Mouse (Mus musculus) forebrain, embryonic 11.5 days (tissue): ENCODE data around the gene Harbi1. TPM values are rescaled to one million over a fixed set of nuclear protein-coding genes. Genes with fewer than 3 reads are reported as not detected.

Experiments used
- ATAC-seq: fragments of 200-750 bp; cut with Nextera tagmentation; replicated peaks from 2 replicates; pipeline ENCODE4 v1.8.0; 2017; ENCODE audit warnings: moderate TSS enrichment; ENCODE audit not compliant: low FRiP score
- DNase-seq: peaks from one replicate; pipeline ENCODE4 v3.0.0-alpha.2; 2017; ENCODE audit warnings: low spot score
- H3K27ac ChIP-seq: fragments of 300-500 bp; sonication (generic); 2 replicates; pipeline ENCODE4 v1.5.1; 2014; ENCODE audit warnings: low read depth, low read length
- H3K27me3 ChIP-seq: fragments of 300-500 bp; sonication (generic); 2 replicates; pipeline ENCODE4 v1.6.1; 2014; ENCODE audit warnings: mild to moderate bottlenecking, low read length, mixed read lengths; ENCODE audit not compliant: control insufficient read depth, insufficient read depth
- H3K36me3 ChIP-seq: fragments of 300-500 bp; sonication (generic); 2 replicates; pipeline ENCODE4 v1.6.1; 2014; ENCODE audit warnings: mild to moderate bottlenecking, low read length, moderate library complexity, mixed read lengths; ENCODE audit not compliant: control insufficient read depth, insufficient read depth
- H3K4me1 ChIP-seq: fragments of 300-500 bp; sonication (generic); replicated peaks from 2 replicates; pipeline ENCODE4 v1.6.1; 2014; ENCODE audit warnings: low read length, mixed read lengths; ENCODE audit not compliant: control insufficient read depth, insufficient read depth
- H3K4me2 ChIP-seq: fragments of 300-500 bp; sonication (generic); 2 replicates; pipeline ENCODE4 v1.6.1; 2014; ENCODE audit warnings: low read depth, mild to moderate bottlenecking, low read length, moderate library complexity, mixed read lengths; ENCODE audit not compliant: severe bottlenecking
- H3K4me3 ChIP-seq: fragments of 300-500 bp; sonication (generic); 2 replicates; pipeline ENCODE4 v1.5.1; 2014; ENCODE audit warnings: low read depth, low read length
- H3K9ac ChIP-seq: fragments of 300-500 bp; sonication (generic); 2 replicates; pipeline ENCODE4 v1.6.1; 2014; ENCODE audit warnings: low read length
- H3K9me3 ChIP-seq: fragments of 300-500 bp; sonication (generic); 2 replicates; pipeline ENCODE4 v1.6.1; 2016; ENCODE audit warnings: low read length, mixed read lengths; ENCODE audit not compliant: control insufficient read depth
- WGBS: fragments of 180-500 bp; shearing (Covaris S2); extraction: QIAGEN DNeasy Blood & Tissue Kit; methylation state at CpG from one replicate; pipeline ENCODE4 v1.1.7; 2014; 5-methylcytosine and 5-hydroxymethylcytosine counted together
- polyA plus RNA-seq: library from polyadenylated mRNA; unstranded; fragments of >200 nt; fragmentation: Nextera tagmentation; extraction: Ambion mirVana; gene quantifications from 2 replicates; pipeline ENCODE4 v1.2.1, GENCODE M21; 2014

Gene Harbi1
- polyA plus RNA-seq, 1 experiment from 2014 or later = 20.2 TPM

- DNase-seq (no peak), ATAC-seq (no peak)
- Histone ChIP-seq H3K27me3 (no peaks in the 10 kb centered on the region), H3K4me2 (no peak overlapping the region), H3K4me3 (no peak overlapping the region), H3K36me3 (no peaks in the 10 kb centered on the region), H3K27ac (no peak overlapping the region), H3K4me1 (no peaks in the 10 kb centered on the region), H3K9ac (no peak overlapping the region), H3K9me3 (no peaks in the 10 kb centered on the region)
- 94% methylated on average over 5 of the region's 5 CpGs for WGBS
Observed at GRCm38 (mm10) chr2:91674895-91675294, 35.8 kb upstream of the Harbi1 start.

DNA sequence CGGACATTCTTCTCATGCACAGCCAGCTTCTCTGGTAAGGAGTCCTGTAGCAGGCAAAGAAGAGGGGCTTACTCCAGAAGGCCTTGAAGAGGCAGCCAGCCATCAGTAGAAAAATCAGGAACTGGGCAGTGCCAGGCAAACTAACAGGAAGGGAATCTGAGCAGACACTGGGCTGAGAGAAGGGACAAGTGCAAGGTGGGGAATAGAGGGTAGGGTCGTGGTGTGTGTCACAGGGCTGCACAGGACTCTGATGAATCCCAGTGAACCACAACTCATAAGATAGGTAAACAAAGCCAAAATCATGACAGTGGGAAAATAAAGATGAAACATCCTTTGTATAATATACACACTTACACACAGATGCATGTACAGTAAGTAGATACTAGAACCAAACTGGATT, 34.2 kb upstream of the Harbi1 start:
- no peaks in the 10 kb centered on the region for H3K9me3 ChIP-seq
- no peaks in the 10 kb centered on the region for H3K4me1 ChIP-seq
- ATAC-seq = no peak
- WGBS = 94% methylated on average over 2 of the region's 2 CpGs
- DNase-seq = no peak
- no peaks in the 10 kb centered on the region for H3K27me3 ChIP-seq
- no peak overlapping the region for H3K4me3 ChIP-seq
- no peak overlapping the region for H3K9ac ChIP-seq
- H3K36me3 ChIP-seq = no peaks in the 10 kb centered on the region
- H3K27ac ChIP-seq = no peak overlapping the region
- H3K4me2 ChIP-seq = no peak overlapping the region

- Histone ChIP-seq H3K9me3 (no peaks in the 10 kb centered on the region), H3K27ac (no peak overlapping the region), H3K4me3 (no peak overlapping the region), H3K9ac (no peak overlapping the region), H3K36me3 (no peaks in the 10 kb centered on the region), H3K27me3 (no peaks in the 10 kb centered on the region), H3K4me1 (no peaks in the 10 kb centered on the region), H3K4me2 (no peak overlapping the region)
- ATAC-seq (no peak), DNase-seq (no peak)
Observed at GRCm38 (mm10) chr2:91676961-91677360, 33.7 kb upstream of the Harbi1 start.

DNA sequence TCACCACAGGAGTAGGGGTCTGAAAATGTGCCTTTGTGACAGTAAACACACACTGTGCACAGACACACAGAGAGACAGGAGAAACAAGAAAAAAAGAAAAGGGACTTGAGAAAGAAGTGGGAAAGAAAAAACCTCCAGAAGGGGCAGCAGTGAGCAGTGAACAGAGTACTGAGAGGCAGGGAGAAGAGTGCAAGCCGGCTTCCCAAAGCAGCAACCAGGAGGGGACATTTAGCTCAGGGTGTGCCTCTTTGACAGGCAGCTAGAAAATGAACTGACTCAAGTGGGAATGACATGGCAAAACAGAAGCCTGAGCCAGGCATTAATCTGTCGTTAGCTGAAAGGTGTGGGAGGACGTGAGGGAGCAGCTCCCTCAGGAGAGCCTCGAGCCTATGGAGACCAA, 27.8 kb upstream of the Harbi1 start:
- H3K9me3 ChIP-seq = no peaks in the 10 kb centered on the region
- H3K4me1 ChIP-seq = no peaks in the 10 kb centered on the region
- no peaks in the 10 kb centered on the region for H3K27me3 ChIP-seq
- no peak overlapping the region for H3K4me2 ChIP-seq
- ATAC-seq (no peak), DNase-seq (no peak)
- H3K9ac ChIP-seq = no peak overlapping the region
- H3K4me3 ChIP-seq = no peak overlapping the region
- WGBS = 58% methylated on average over 4 of the region's 4 CpGs
- no peak overlapping the region for H3K27ac ChIP-seq
- no peaks in the 10 kb centered on the region for H3K36me3 ChIP-seq

- Histone ChIP-seq H3K36me3 (no peaks in the 10 kb centered on the region), H3K4me2 (no peak overlapping the region), H3K9ac (no peak overlapping the region), H3K9me3 (no peaks in the 10 kb centered on the region), H3K27me3 (no peaks in the 10 kb centered on the region), H3K4me1 (no peaks in the 10 kb centered on the region), H3K4me3 (no peak overlapping the region), H3K27ac (no peak overlapping the region)
- ATAC-seq (no peak), DNase-seq (no peak)
- WGBS = 83% methylated on average over 8 of the region's 8 CpGs
Observed at GRCm38 (mm10) chr2:91683919-91684318, 26.7 kb upstream of the Harbi1 start.

GRCm38 (mm10) chr2:91689452-91689851, 21.2 kb upstream of the Harbi1 start:
- H3K9me3 ChIP-seq = no peaks in the 10 kb centered on the region
- H3K4me3 ChIP-seq = no peak overlapping the region
- no peaks in the 10 kb centered on the region for H3K27me3 ChIP-seq
- ATAC-seq = no peak
- no peaks in the 10 kb centered on the region for H3K4me1 ChIP-seq
- WGBS = 88% methylated on average over 7 of the region's 7 CpGs
- H3K4me2 ChIP-seq = no peak overlapping the region
- no peak overlapping the region for H3K27ac ChIP-seq
- no peak for DNase-seq
- no peaks in the 10 kb centered on the region for H3K36me3 ChIP-seq
- H3K9ac ChIP-seq = no peak overlapping the region

DNA sequence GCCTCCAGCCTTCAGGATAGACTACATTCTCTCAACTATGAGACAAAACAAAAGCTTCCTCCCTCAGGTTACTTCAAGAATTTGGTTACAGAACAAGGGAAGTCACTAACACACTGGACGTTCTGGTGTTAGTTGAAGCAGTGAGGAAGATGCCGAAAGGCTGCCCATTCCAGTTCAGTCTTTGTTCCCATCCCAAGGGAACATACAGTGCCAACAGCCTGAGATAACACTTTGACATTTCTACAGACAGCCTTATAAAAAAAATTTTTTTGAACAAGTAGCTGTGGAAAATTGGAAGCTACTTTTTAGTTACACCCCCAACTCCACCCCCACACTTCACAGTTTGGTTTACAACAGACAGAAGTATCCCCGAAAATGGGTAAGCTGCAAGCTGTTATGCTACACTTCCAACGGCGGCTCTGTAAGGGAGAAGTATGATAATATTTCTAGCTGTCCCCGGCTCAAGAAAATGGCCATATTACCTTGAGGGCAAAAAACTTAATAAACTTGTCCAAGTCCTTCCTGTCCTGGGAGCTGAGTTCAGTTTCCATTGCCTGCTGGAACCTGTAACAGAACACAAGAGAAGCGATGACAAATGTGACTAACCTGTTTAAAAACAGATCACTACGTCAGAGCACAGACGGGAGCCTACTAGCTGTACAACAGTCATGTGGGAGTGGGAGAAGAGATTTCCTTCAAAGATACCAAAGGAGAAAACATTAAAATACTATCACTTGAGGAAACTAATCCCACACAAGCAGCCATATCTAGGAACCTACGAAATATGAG, 15.0 kb upstream of the Harbi1 start:
- no peak for DNase-seq
- H3K9me3 ChIP-seq = no peaks in the 10 kb centered on the region
- no peak for ATAC-seq
- no peak overlapping the region for H3K27ac ChIP-seq
- no peaks in the 10 kb centered on the region for H3K36me3 ChIP-seq
- no peaks in the 10 kb centered on the region for H3K4me1 ChIP-seq
- H3K9ac ChIP-seq = no peak overlapping the region
- no peak overlapping the region for H3K4me2 ChIP-seq
- H3K4me3 ChIP-seq = no peak overlapping the region
- H3K27me3 ChIP-seq = no peaks in the 10 kb centered on the region
- WGBS = 91% methylated on average over 10 of the region's 10 CpGs

DNA sequence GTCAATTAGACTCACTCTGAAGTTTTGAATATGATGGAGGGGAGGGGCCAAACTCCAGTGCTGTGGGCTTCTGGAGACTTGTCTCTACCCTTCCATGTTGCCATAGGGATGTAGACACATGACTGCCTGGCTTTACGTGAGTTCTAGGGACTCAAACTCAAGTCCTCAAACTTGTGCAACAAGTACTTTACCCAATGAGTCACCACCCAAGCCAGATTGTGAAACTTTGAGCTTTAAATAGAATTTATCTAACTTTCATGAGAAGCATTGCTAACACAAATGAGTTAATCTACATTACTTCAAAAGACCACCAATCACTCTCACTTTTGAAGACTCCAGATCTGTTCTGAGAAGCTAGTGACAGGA, 14.4 kb upstream of the Harbi1 start:
- H3K27ac ChIP-seq = no peak overlapping the region
- no peak overlapping the region for H3K4me2 ChIP-seq
- 87% methylated on average over 1 of the region's 1 CpGs for WGBS
- no peak overlapping the region for H3K9ac ChIP-seq
- no peak for ATAC-seq
- H3K4me3 ChIP-seq = no peak overlapping the region
- no peaks in the 10 kb centered on the region for H3K27me3 ChIP-seq
- no peaks in the 10 kb centered on the region for H3K4me1 ChIP-seq
- no peaks in the 10 kb centered on the region for H3K36me3 ChIP-seq
- no peak for DNase-seq
- no peaks in the 10 kb centered on the region for H3K9me3 ChIP-seq

DNA sequence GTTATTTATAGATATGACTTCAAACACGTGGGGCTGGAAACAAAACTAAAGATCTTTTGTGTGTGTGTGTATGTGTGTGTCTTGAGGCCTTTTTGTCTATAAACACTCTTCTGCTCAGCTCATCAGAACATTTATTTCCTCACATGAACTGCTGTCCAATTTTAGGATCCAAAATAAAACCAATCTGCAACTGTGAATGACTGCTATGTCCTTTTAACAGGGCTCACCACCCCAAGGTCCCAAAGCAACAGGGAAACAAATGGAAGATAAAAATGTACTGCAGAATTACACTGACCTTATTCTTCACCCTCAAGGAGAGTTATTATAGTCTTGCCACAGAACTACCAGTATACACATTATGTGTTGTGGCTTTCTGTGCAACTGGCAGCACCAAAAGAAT, 11.4 kb upstream of the Harbi1 start:
- ATAC-seq (no peak), DNase-seq (no peak)
- Histone ChIP-seq H3K9ac (no peak overlapping the region), H3K27me3 (no peaks in the 10 kb centered on the region), H3K27ac (no peak overlapping the region), H3K4me2 (no peak overlapping the region), H3K4me3 (no peak overlapping the region), H3K9me3 (no peaks in the 10 kb centered on the region), H3K36me3 (no peaks in the 10 kb centered on the region), H3K4me1 (no peaks in the 10 kb centered on the region)
- 73% methylated on average over 1 of the region's 1 CpGs for WGBS
